Comparison of ENCODE assay signal across 7 mouse cellular contexts in the genomic region with DNA sequence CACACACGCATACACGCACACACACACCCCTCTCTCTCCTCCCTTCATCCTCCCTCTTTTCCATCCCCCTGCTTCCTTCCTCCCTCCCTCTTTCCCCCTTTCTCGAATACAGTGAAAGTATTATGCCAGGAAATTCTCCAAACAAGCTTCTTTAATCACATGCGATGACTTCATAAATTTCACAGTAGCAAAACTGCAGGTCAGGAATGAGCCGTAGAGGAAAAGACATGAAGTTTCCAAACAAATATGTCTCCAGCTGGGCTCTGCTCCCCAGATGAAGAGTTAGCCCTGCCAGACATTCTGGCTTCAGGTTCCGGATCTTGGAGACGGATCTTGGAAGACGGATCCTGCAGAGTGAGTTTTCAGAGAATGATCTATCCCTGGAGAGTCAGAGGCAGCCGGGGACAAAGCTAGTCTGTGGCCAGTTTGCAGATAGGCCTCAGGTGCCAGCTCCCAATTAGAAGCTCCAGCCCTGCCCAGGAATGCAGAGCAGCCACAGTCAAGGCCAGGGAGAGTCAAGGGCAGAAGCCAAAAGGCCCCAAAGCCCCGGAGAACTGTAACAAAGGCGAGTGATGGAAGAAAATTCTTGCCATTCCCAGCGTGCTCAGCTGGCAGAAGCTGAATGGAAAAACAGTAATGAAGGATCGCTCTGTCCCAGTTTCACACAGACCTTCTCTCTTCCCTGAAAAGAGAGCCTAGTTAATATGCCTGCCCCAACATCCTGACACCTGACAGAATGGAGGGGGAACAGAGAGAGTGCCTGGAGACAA.
DNase-seq lines count a peak whose midpoint lies in the region; ATAC-seq and TF ChIP-seq lines count a peak whose summit lies in the region.

No protein-coding gene starts in this region.

- no peak for TF ChIP-seq CTCF in hindbrain, postnatal 0 days (IDR thresholded peaks at IDR 0.05; ENCODE audit: low read depth)
- no peak for TF ChIP-seq CTCF in left cerebral cortex, adult 2 months (IDR thresholded peaks at IDR 0.05)

- peaks cover 8% of the 10 kb centered on the region for H3K4me1 ChIP-seq in hindbrain, postnatal 0 days (ENCODE audit: insufficient read depth, low read length)
- H3K4me1 ChIP-seq in neural tube, embryonic 12.5 days = peaks cover 35% of the 10 kb centered on the region

- H3K27ac ChIP-seq in hindbrain, postnatal 0 days = peak overlapping the region; percentile 80
- peak overlapping the region; percentile 69 for H3K27ac ChIP-seq in left cerebral cortex, adult 2 months
- peak overlapping the region; percentile 53; the same call in 1 of the 2 replicates for H3K27ac ChIP-seq in neural tube, embryonic 12.5 days

- ATAC-seq in hindbrain, postnatal 0 days = peak; percentile 89
- ATAC-seq in neural tube, embryonic 12.5 days (ENCODE audit: low FRiP score, low read depth) = peak; percentile 10; the same call in 1 of the 2 replicates

- no peak overlapping the region for H3K9ac ChIP-seq in hindbrain, postnatal 0 days (replicated peaks; ENCODE audit: low read length)
- H3K9ac ChIP-seq in neural tube, embryonic 12.5 days = no peak overlapping the region

- intact Hi-C loops in left cerebral cortex, adult 2 months (cut with DNase I) = loop anchor here (5.0 kb wide), 1 partner anchor 90 kb away; the partner anchor contains the start of gene Vapa

- H3K9me3 ChIP-seq in hindbrain, postnatal 0 days (ENCODE audit: low read length) = no peaks in the 10 kb centered on the region
- H3K9me3 ChIP-seq in neural tube, embryonic 12.5 days = no peaks in the 10 kb centered on the region

- H3K36me3 ChIP-seq in hindbrain, postnatal 0 days (ENCODE audit: insufficient read depth, low read length) = no peaks in the 10 kb centered on the region
- H3K36me3 ChIP-seq in neural tube, embryonic 12.5 days = no peaks in the 10 kb centered on the region

- peak; percentile 66 for DNase-seq in adrenal gland, adult 8-10 months
- DNase-seq in cerebellum, postnatal 14 days = peak; percentile 62 to 72
- peak; percentile 61 for DNase-seq in gastrocnemius, postnatal 10 days
- DNase-seq in hindbrain, postnatal 0 days (ENCODE audit: low spot score) = peak; percentile 81
- DNase-seq in left cerebral cortex, adult 2 months (ENCODE audit: extremely low spot score in 1 of 2, low spot score in 2 of 2) = peak in 1 of 2 experiments; percentile 60
- DNase-seq in thymus, postnatal 10 days (ENCODE audit: low spot score in 2 of 2) = no peak

- 0 out of 2 replicates have a peak overlapping the region, but pooled peaks have one; percentile 5 for H3K4me2 ChIP-seq in hindbrain, postnatal 0 days (ENCODE audit: low read depth, low read length)
- no peak overlapping the region for H3K4me2 ChIP-seq in neural tube, embryonic 12.5 days (replicated peaks)

- 16% methylated on average over 13 of the region's 13 CpGs for WGBS in hindbrain, postnatal 0 days
- 34% methylated on average over 13 of the region's 13 CpGs for WGBS in neural tube, embryonic 12.5 days

- H3K27me3 ChIP-seq in hindbrain, postnatal 0 days (ENCODE audit: insufficient read depth, low read length) = no peaks in the 10 kb centered on the region
- no peaks in the 10 kb centered on the region for H3K27me3 ChIP-seq in neural tube, embryonic 12.5 days (replicated peaks)

- H3K4me3 ChIP-seq in hindbrain, postnatal 0 days (ENCODE audit: low read length) = no peak overlapping the region
- no peak overlapping the region for H3K4me3 ChIP-seq in left cerebral cortex, adult 2 months
- no peak overlapping the region for H3K4me3 ChIP-seq in neural tube, embryonic 12.5 days

Comparison
In these comparisons a context has a peak if more than half of its experiments do, and no peak if none do; other contexts are left out.
1. DNase-seq: peak in adrenal gland, adult 8-10 months (single experiment), cerebellum, postnatal 14 days (2 of 2), gastrocnemius, postnatal 10 days (single experiment) and hindbrain, postnatal 0 days (single experiment); none in thymus, postnatal 10 days (0 of 2).
2. Peak in every context shown above with its lines, with median percentiles within 50 percentile points of each other: H3K27ac ChIP-seq.